Mouse (Mus musculus) hindbrain, embryonic 13.5 days (tissue): ENCODE results near the gene Tent2. TPM values are rescaled to one million over a fixed set of nuclear protein-coding genes. Genes with fewer than 3 reads are reported as not detected.
A peak's percentile ranks its signal among the peaks of the same experiment; 100 is the strongest.

ENCODE experiments used
- ATAC-seq: fragments of 200-750 bp; cut with Nextera tagmentation; 2 replicates; pipeline ENCODE4 v1.8.0; 2017; ENCODE audit warnings: moderate TSS enrichment; ENCODE audit not compliant: low FRiP score
- H3K27ac ChIP-seq: fragments of 300-500 bp; sonication (generic); 2 replicates; pipeline ENCODE4 v1.5.1; 2015; ENCODE audit warnings: inconsistent platforms, mild to moderate bottlenecking, moderate library complexity
- H3K27me3 ChIP-seq: fragments of 300-500 bp; sonication (generic); 2 replicates; pipeline ENCODE4 v1.6.1; 2015; ENCODE audit warnings: mild to moderate bottlenecking, inconsistent platforms
- H3K36me3 ChIP-seq: fragments of 300-500 bp; sonication (generic); 2 replicates; pipeline ENCODE4 v1.6.1; 2015; ENCODE audit warnings: mild to moderate bottlenecking, inconsistent platforms
- H3K4me1 ChIP-seq: fragments of 300-500 bp; sonication (generic); replicated peaks from 2 replicates; pipeline ENCODE4 v1.6.1; 2015; ENCODE audit warnings: inconsistent platforms
- H3K4me2 ChIP-seq: fragments of 300-500 bp; sonication (generic); 2 replicates; pipeline ENCODE4 v1.6.1; 2015; ENCODE audit warnings: inconsistent platforms, mild to moderate bottlenecking, moderate library complexity
- H3K4me3 ChIP-seq: fragments of 300-500 bp; sonication (generic); 2 replicates; pipeline ENCODE4 v1.5.1; 2015; ENCODE audit warnings: mild to moderate bottlenecking, inconsistent platforms
- H3K9ac ChIP-seq: fragments of 300-500 bp; sonication (generic); 2 replicates; pipeline ENCODE4 v1.6.1; 2015; ENCODE audit warnings: mild to moderate bottlenecking, inconsistent platforms
- H3K9me3 ChIP-seq: fragments of 300-500 bp; sonication (generic); 2 replicates; pipeline ENCODE4 v1.6.1; 2016; ENCODE audit warnings: inconsistent platforms
- WGBS: fragments of 180-500 bp; shearing (Covaris S2); methylation state at CpG from one replicate; pipeline ENCODE4 v1.1.7; 2015; 5-methylcytosine and 5-hydroxymethylcytosine counted together
- polyA plus RNA-seq: library from polyadenylated mRNA; unstranded; fragments of >200 nt; fragmentation: Nextera tagmentation; extraction: Ambion mirVana; gene quantifications from 2 replicates; pipeline ENCODE4 v1.2.1, GENCODE M21; 2015

Gene Tent2
- polyA plus RNA-seq, 1 experiment from 2014 or later = 43.7 TPM

GRCm38 (mm10) chr13:93136251-93136650 is 55.9 kb downstream of the Tent2 start:
- no peaks in the 10 kb centered on the region for H3K4me1 ChIP-seq
- no peak overlapping the region for H3K4me2 ChIP-seq
- H3K36me3 ChIP-seq = no peaks in the 10 kb centered on the region
- no peak overlapping the region for H3K27ac ChIP-seq
- H3K27me3 ChIP-seq = no peaks in the 10 kb centered on the region
- no peak for ATAC-seq
- no peak overlapping the region for H3K4me3 ChIP-seq
- H3K9ac ChIP-seq = no peak overlapping the region
- no peaks in the 10 kb centered on the region for H3K9me3 ChIP-seq
- 77% methylated on average over 1 of the region's 1 CpGs for WGBS

- Histone ChIP-seq H3K27ac (no peak overlapping the region), H3K4me2 (no peak overlapping the region), H3K4me1 (no peaks in the 10 kb centered on the region), H3K9ac (no peak overlapping the region), H3K36me3 (no peaks in the 10 kb centered on the region), H3K4me3 (no peak overlapping the region), H3K9me3 (no peaks in the 10 kb centered on the region), H3K27me3 (no peaks in the 10 kb centered on the region)
- no peak for ATAC-seq
- 93% methylated on average over 2 of the region's 2 CpGs for WGBS
Observed at GRCm38 (mm10) chr13:93135501-93135900, 56.7 kb downstream of the Tent2 start.

GRCm38 (mm10) chr13:93130674-93131073 is 61.5 kb downstream of the Tent2 start:
- Histone ChIP-seq H3K27me3 (no peaks in the 10 kb centered on the region), H3K9ac (no peak overlapping the region), H3K4me3 (no peak overlapping the region), H3K4me2 (no peak overlapping the region), H3K4me1 (peaks cover 15% of the 10 kb centered on the region), H3K36me3 (no peaks in the 10 kb centered on the region), H3K9me3 (no peaks in the 10 kb centered on the region), H3K27ac (no peak overlapping the region)
- ATAC-seq = no peak
- 92% methylated on average over 3 of the region's 3 CpGs for WGBS

GRCm38 (mm10) chr13:93128961-93129360 is 63.2 kb downstream of the Tent2 start:
- Histone ChIP-seq H3K27ac (peak overlapping the region; percentile 40), H3K9me3 (no peaks in the 10 kb centered on the region), H3K4me2 (no peak overlapping the region), H3K36me3 (no peaks in the 10 kb centered on the region), H3K9ac (no peak overlapping the region), H3K4me3 (no peak overlapping the region), H3K4me1 (peaks cover 15% of the 10 kb centered on the region), H3K27me3 (no peaks in the 10 kb centered on the region)
- WGBS = 38% methylated on average over 5 of the region's 5 CpGs
- no peak; the same call in 1 of the 2 replicates for ATAC-seq

- 69% methylated on average over 8 of the region's 8 CpGs for WGBS
- no peaks in the 10 kb centered on the region for H3K9me3 ChIP-seq
- H3K36me3 ChIP-seq = no peaks in the 10 kb centered on the region
- H3K9ac ChIP-seq = no peak overlapping the region
- H3K27me3 ChIP-seq = no peaks in the 10 kb centered on the region
- H3K4me2 ChIP-seq = no peak overlapping the region
- peaks cover 15% of the 10 kb centered on the region for H3K4me1 ChIP-seq
- ATAC-seq = no peak; the same call in 1 of the 2 replicates
- peak overlapping the region; percentile 58; the same call in 1 of the 2 replicates for H3K27ac ChIP-seq
- H3K4me3 ChIP-seq = no peak overlapping the region
Observed at GRCm38 (mm10) chr13:93128111-93128860, 63.9 kb downstream of the Tent2 start.

GRCm38 (mm10) chr13:93122321-93122720 is 69.9 kb downstream of the Tent2 start:
- Histone ChIP-seq H3K27me3 (no peaks in the 10 kb centered on the region), H3K27ac (no peak overlapping the region), H3K4me1 (no peaks in the 10 kb centered on the region), H3K36me3 (no peaks in the 10 kb centered on the region), H3K9ac (no peak overlapping the region), H3K9me3 (no peaks in the 10 kb centered on the region), H3K4me2 (no peak overlapping the region), H3K4me3 (no peak overlapping the region)
- no peak for ATAC-seq
- WGBS = 93% methylated on average over 9 of the region's 9 CpGs

GRCm38 (mm10) chr13:93117241-93117640 is 74.9 kb downstream of the Tent2 start:
- ATAC-seq = no peak
- Histone ChIP-seq H3K27ac (no peak overlapping the region), H3K27me3 (no peaks in the 10 kb centered on the region), H3K4me1 (no peaks in the 10 kb centered on the region), H3K9me3 (no peaks in the 10 kb centered on the region), H3K9ac (no peak overlapping the region), H3K36me3 (no peaks in the 10 kb centered on the region), H3K4me2 (no peak overlapping the region), H3K4me3 (no peak overlapping the region)
- 64% methylated on average over 7 of the region's 7 CpGs for WGBS

GRCm38 (mm10) chr13:93102340-93103090 is 89.7 kb downstream of the Tent2 start:
- no peaks in the 10 kb centered on the region for H3K27me3 ChIP-seq
- H3K9ac ChIP-seq = no peak overlapping the region
- no peaks in the 10 kb centered on the region for H3K9me3 ChIP-seq
- H3K4me2 ChIP-seq = no peak overlapping the region
- H3K36me3 ChIP-seq = no peaks in the 10 kb centered on the region
- no peak for ATAC-seq
- WGBS = 56% methylated on average over 4 of the region's 4 CpGs
- H3K4me1 ChIP-seq = no peaks in the 10 kb centered on the region
- H3K4me3 ChIP-seq = no peak overlapping the region
- no peak overlapping the region for H3K27ac ChIP-seq

- ATAC-seq = no peak
- Histone ChIP-seq H3K9me3 (no peaks in the 10 kb centered on the region), H3K27ac (no peak overlapping the region), H3K4me1 (no peaks in the 10 kb centered on the region), H3K4me3 (no peak overlapping the region), H3K4me2 (no peak overlapping the region), H3K9ac (no peak overlapping the region), H3K36me3 (no peaks in the 10 kb centered on the region), H3K27me3 (no peaks in the 10 kb centered on the region)
- WGBS = 57% methylated on average over 3 of the region's 3 CpGs
Observed at GRCm38 (mm10) chr13:93098596-93098995, 93.6 kb downstream of the Tent2 start.

GRCm38 (mm10) chr13:93096643-93097042 is 95.5 kb downstream of the Tent2 start:
- Histone ChIP-seq H3K4me1 (no peaks in the 10 kb centered on the region), H3K4me2 (no peak overlapping the region), H3K27me3 (no peaks in the 10 kb centered on the region), H3K27ac (no peak overlapping the region), H3K4me3 (no peak overlapping the region), H3K9me3 (no peaks in the 10 kb centered on the region), H3K9ac (no peak overlapping the region), H3K36me3 (no peaks in the 10 kb centered on the region)
- no peak for ATAC-seq
- WGBS = 96% methylated on average over 6 of the region's 6 CpGs
